Mouse (Mus musculus): ENCODE results near the gene Rp9. TPM values are rescaled to one million over a fixed set of nuclear protein-coding genes. Genes with fewer than 3 reads are reported as not detected.

The Rp9 gene
- total and polyA plus RNA-seq, 2 experiments from 2014 or later, result 63.2 to 75.1 TPM

GRCm38 (mm10) chr9:22483866-22484561 is 14.5 kb upstream of the Rp9 start:
- no peak overlapping the region for H3K4me2 ChIP-seq (ENCODE audit: low read depth, low read length)
- H3K27me3 ChIP-seq (ENCODE audit: insufficient read depth, low read length), result no peaks in the 10 kb centered on the region
- H3K4me3 ChIP-seq (ENCODE audit: low read length), result no peak overlapping the region
- H3K36me3 ChIP-seq (ENCODE audit: insufficient read depth, low read length), result no peaks in the 10 kb centered on the region
- H3K9ac ChIP-seq (replicated peaks; ENCODE audit: low read length), result no peak overlapping the region
- H3K27ac ChIP-seq, result no peak overlapping the region
- no peak for TF ChIP-seq CTCF (IDR thresholded peaks at IDR 0.05; ENCODE audit: low read depth)
- 93% methylated on average over 8 of the region's 8 CpGs for WGBS
- no peak for DNase-seq (ENCODE audit: low spot score)
- no peaks in the 10 kb centered on the region for H3K4me1 ChIP-seq (ENCODE audit: insufficient read depth, low read length)
- no peaks in the 10 kb centered on the region for H3K9me3 ChIP-seq (ENCODE audit: low read length)
- ATAC-seq, result no peak

- WGBS, result 95% methylated on average over 8 of the region's 8 CpGs
- no peaks in the 10 kb centered on the region for H3K27me3 ChIP-seq (ENCODE audit: insufficient read depth, low read length)
- H3K4me3 ChIP-seq (ENCODE audit: low read length), result no peak overlapping the region
- no peak for TF ChIP-seq CTCF (IDR thresholded peaks at IDR 0.05; ENCODE audit: low read depth)
- H3K9ac ChIP-seq (replicated peaks; ENCODE audit: low read length), result no peak overlapping the region
- no peak overlapping the region for H3K27ac ChIP-seq
- H3K4me1 ChIP-seq (ENCODE audit: insufficient read depth, low read length), result 0 out of 2 replicates have a peak, but pooled peaks cover 6% of the 10 kb centered on the region
- no peak overlapping the region for H3K4me2 ChIP-seq (ENCODE audit: low read depth, low read length)
- no peaks in the 10 kb centered on the region for H3K9me3 ChIP-seq (ENCODE audit: low read length)
- ATAC-seq (no peak), DNase-seq (ENCODE audit: low spot score) (no peak)
- no peaks in the 10 kb centered on the region for H3K36me3 ChIP-seq (ENCODE audit: insufficient read depth, low read length)
Measured at GRCm38 (mm10) chr9:22478946-22479345, 9.4 kb upstream of the Rp9 start.

GRCm38 (mm10) chr9:22476265-22476664 is 6.7 kb upstream of the Rp9 start:
- ATAC-seq, result no peak
- WGBS, result 4% methylated on average over 10 of the region's 10 CpGs

GRCm38 (mm10) chr9:22475424-22475868 is 5.9 kb upstream of the Rp9 start, which contains the start of gene Bbs9:
Gene Bbs9 (plus strand): TSS chr9:22475715.
- TF ChIP-seq CTCF (IDR thresholded peaks at IDR 0.05; ENCODE audit: low read depth), result no peak
- peak within 1 kb of the TSS; percentile 76 for H3K27ac ChIP-seq
- DNase-seq (ENCODE audit: low spot score), result peak; percentile 97
- peak; percentile 99 for ATAC-seq
- H3K27me3 ChIP-seq (ENCODE audit: insufficient read depth, low read length), result no peaks in the 10 kb centered on the region
- H3K4me2 ChIP-seq (ENCODE audit: low read depth, low read length), result peak within 1 kb of the TSS; percentile 74
- H3K9ac ChIP-seq (replicated peaks; ENCODE audit: low read length), result peak within 1 kb of the TSS; percentile 52
- H3K4me3 ChIP-seq (ENCODE audit: low read length), result peak within 1 kb of the TSS; percentile 61
- under 1% methylated on average over 25 of the region's 25 CpGs for WGBS
- H3K4me1 ChIP-seq (ENCODE audit: insufficient read depth, low read length), result 0 out of 2 replicates have a peak, but pooled peaks cover 6% of the 10 kb centered on the region
- H3K9me3 ChIP-seq (ENCODE audit: low read length), result no peaks in the 10 kb centered on the region
- no peaks in the 10 kb centered on the region for H3K36me3 ChIP-seq (ENCODE audit: insufficient read depth, low read length)

More at GRCm38 (mm10) chr9:22476265-22476664, 6.7 kb upstream of the Rp9 start:
- peak overlapping the region; percentile 61 for H3K4me3 ChIP-seq (ENCODE audit: low read length)
- H3K9ac ChIP-seq (replicated peaks; ENCODE audit: low read length), result peak overlapping the region; percentile 52
- no peaks in the 10 kb centered on the region for H3K36me3 ChIP-seq (ENCODE audit: insufficient read depth, low read length)
- H3K27ac ChIP-seq, result peak overlapping the region; percentile 76; the same call in 1 of the 2 replicates
- TF ChIP-seq CTCF (IDR thresholded peaks at IDR 0.05; ENCODE audit: low read depth), result no peak
- 0 out of 2 replicates have a peak, but pooled peaks cover 6% of the 10 kb centered on the region for H3K4me1 ChIP-seq (ENCODE audit: insufficient read depth, low read length)
- H3K9me3 ChIP-seq (ENCODE audit: low read length), result no peaks in the 10 kb centered on the region
- H3K27me3 ChIP-seq (ENCODE audit: insufficient read depth, low read length), result no peaks in the 10 kb centered on the region
- H3K4me2 ChIP-seq (ENCODE audit: low read depth, low read length), result peak overlapping the region; percentile 74
- DNase-seq (ENCODE audit: low spot score), result peak; percentile 48

GRCm38 (mm10) chr9:22468899-22469259 is 664 bp downstream of the Rp9 start:
- no peaks in the 10 kb centered on the region for H3K4me1 ChIP-seq (ENCODE audit: insufficient read depth, low read length)
- ATAC-seq (no peak), DNase-seq (ENCODE audit: low spot score) (no peak)
- no peak overlapping the region for H3K27ac ChIP-seq
- no peaks in the 10 kb centered on the region for H3K27me3 ChIP-seq (ENCODE audit: insufficient read depth, low read length)
- H3K9me3 ChIP-seq (ENCODE audit: low read length), result no peaks in the 10 kb centered on the region
- no peak for TF ChIP-seq CTCF (IDR thresholded peaks at IDR 0.05; ENCODE audit: low read depth)
- H3K4me3 ChIP-seq (ENCODE audit: low read length), result no peak overlapping the region
- H3K36me3 ChIP-seq (ENCODE audit: insufficient read depth, low read length), result no peaks in the 10 kb centered on the region
- 80% methylated on average over 8 of the region's 8 CpGs for WGBS
- H3K9ac ChIP-seq (replicated peaks; ENCODE audit: low read length), result no peak overlapping the region; the same call in 1 of the 2 replicates
- peak overlapping the region; percentile 74 for H3K4me2 ChIP-seq (ENCODE audit: low read depth, low read length)

- no peaks in the 10 kb centered on the region for H3K4me1 ChIP-seq (ENCODE audit: insufficient read depth, low read length)
- peak; percentile 83 for DNase-seq (ENCODE audit: low spot score)
Measured at GRCm38 (mm10) chr9:22468170-22468898, 1.2 kb downstream of the Rp9 start.

More at GRCm38 (mm10) chr9:22468170-22468898, 1.2 kb downstream of the Rp9 start:
- Histone ChIP-seq H3K36me3 (ENCODE audit: insufficient read depth, low read length) (no peaks in the 10 kb centered on the region), H3K9me3 (ENCODE audit: low read length) (no peaks in the 10 kb centered on the region), H3K4me3 (ENCODE audit: low read length) (peak overlapping the region; percentile 87), H3K9ac (replicated peaks; ENCODE audit: low read length) (peak overlapping the region; percentile 97), H3K27me3 (ENCODE audit: insufficient read depth, low read length) (no peaks in the 10 kb centered on the region), H3K27ac (peak overlapping the region; percentile 94), H3K4me2 (ENCODE audit: low read depth, low read length) (peak overlapping the region; percentile 74)
- no peak for TF ChIP-seq CTCF (IDR thresholded peaks at IDR 0.05; ENCODE audit: low read depth)
- ATAC-seq, result peak; percentile 89
- 6% methylated on average over 39 of the region's 43 CpGs for WGBS

All from hindbrain, postnatal 0 days (tissue).